Mouse (Mus musculus) hindbrain, embryonic 15.5 days (tissue): ENCODE results near the gene Foxp1. TPM values are rescaled to one million over a fixed set of nuclear protein-coding genes. Genes with fewer than 3 reads are reported as not detected.

Experiments
- ATAC-seq: fragments of 200-750 bp; cut with Nextera tagmentation; 2 replicates; pipeline ENCODE4 v1.8.0; 2017; ENCODE audit warnings: low read depth, moderate number of reproducible peaks, moderate TSS enrichment; ENCODE audit not compliant: low FRiP score
- H3K27ac ChIP-seq: fragments of 300-500 bp; sonication (generic); replicated peaks from 2 replicates; pipeline ENCODE4 v1.5.1; 2015; ENCODE audit warnings: mild to moderate bottlenecking, inconsistent platforms
- H3K27me3 ChIP-seq: fragments of 300-500 bp; sonication (generic); 2 replicates; pipeline ENCODE4 v1.6.1; 2015; ENCODE audit warnings: control low read depth, inconsistent platforms
- H3K36me3 ChIP-seq: fragments of 300-500 bp; sonication (generic); 2 replicates; pipeline ENCODE4 v1.6.1; 2015; ENCODE audit warnings: control low read depth, inconsistent platforms
- H3K4me1 ChIP-seq: fragments of 300-500 bp; sonication (generic); replicated peaks from 2 replicates; pipeline ENCODE4 v1.6.1; 2015; ENCODE audit warnings: control low read depth, inconsistent platforms
- H3K4me2 ChIP-seq: fragments of 300-500 bp; sonication (generic); 2 replicates; pipeline ENCODE4 v1.6.1; 2015; ENCODE audit warnings: moderate library complexity, mild to moderate bottlenecking, inconsistent platforms
- H3K4me3 ChIP-seq: fragments of 300-500 bp; sonication (generic); 2 replicates; pipeline ENCODE4 v1.5.1; 2015; ENCODE audit warnings: mild to moderate bottlenecking, inconsistent platforms
- H3K9ac ChIP-seq: fragments of 300-500 bp; sonication (generic); 2 replicates; pipeline ENCODE4 v1.6.1; 2015; ENCODE audit warnings: inconsistent platforms
- H3K9me3 ChIP-seq: fragments of 300-500 bp; sonication (generic); 2 replicates; pipeline ENCODE4 v1.6.1; 2016; ENCODE audit warnings: control low read depth, inconsistent platforms
- WGBS: fragments of 180-500 bp; shearing (Covaris S2); methylation state at CpG from one replicate; pipeline ENCODE4 v1.1.7; 2015; 5-methylcytosine and 5-hydroxymethylcytosine counted together
- polyA plus RNA-seq: library from polyadenylated mRNA; unstranded; fragments of >200 nt; fragmentation: Nextera tagmentation; extraction: Ambion mirVana; gene quantifications from 2 replicates; pipeline ENCODE4 v1.2.1, GENCODE M21; 2015

Gene Foxp1
- polyA plus RNA-seq, 1 experiment from 2014 or later = 74.2 TPM

- no peak overlapping the region for H3K4me2 ChIP-seq
- no peak overlapping the region for H3K27ac ChIP-seq
- no peaks in the 10 kb centered on the region for H3K36me3 ChIP-seq
- H3K4me3 ChIP-seq = no peak overlapping the region
- no peak for ATAC-seq
- H3K9me3 ChIP-seq = no peaks in the 10 kb centered on the region
- H3K9ac ChIP-seq = no peak overlapping the region
- WGBS = 96% methylated on average over 3 of the region's 3 CpGs
- H3K4me1 ChIP-seq = 0 out of 2 replicates have a peak, but pooled peaks cover 2% of the 10 kb centered on the region
- H3K27me3 ChIP-seq = no peaks in the 10 kb centered on the region
Measured at GRCm38 (mm10) chr6:98983311-98983838, 539.1 kb downstream of the Foxp1 start.

- no peaks in the 10 kb centered on the region for H3K9me3 ChIP-seq
- no peak for ATAC-seq
- WGBS = 63% methylated on average over 6 of the region's 6 CpGs
Measured at GRCm38 (mm10) chr6:98981265-98981664, 541.3 kb downstream of the Foxp1 start.

GRCm38 (mm10) chr6:98980432-98980831 is 542.1 kb downstream of the Foxp1 start:
- H3K4me3 ChIP-seq = no peak overlapping the region
- WGBS = 87% methylated on average over 7 of the region's 7 CpGs
- H3K4me1 ChIP-seq = no peaks in the 10 kb centered on the region
- no peaks in the 10 kb centered on the region for H3K36me3 ChIP-seq
- no peak overlapping the region for H3K9ac ChIP-seq
- no peaks in the 10 kb centered on the region for H3K9me3 ChIP-seq
- H3K4me2 ChIP-seq = no peak overlapping the region
- H3K27ac ChIP-seq = no peak overlapping the region
- no peak for ATAC-seq
- H3K27me3 ChIP-seq = no peaks in the 10 kb centered on the region

More at GRCm38 (mm10) chr6:98981265-98981664, 541.3 kb downstream of the Foxp1 start:
- Histone ChIP-seq H3K4me3 (no peak overlapping the region), H3K27me3 (no peaks in the 10 kb centered on the region), H3K9ac (no peak overlapping the region), H3K4me1 (0 out of 2 replicates have a peak, but pooled peaks cover 2% of the 10 kb centered on the region), H3K27ac (no peak overlapping the region), H3K36me3 (no peaks in the 10 kb centered on the region), H3K4me2 (no peak overlapping the region)

GRCm38 (mm10) chr6:98980001-98980400 is 542.5 kb downstream of the Foxp1 start:
- no peak for ATAC-seq
- no peaks in the 10 kb centered on the region for H3K9me3 ChIP-seq
- no peak overlapping the region for H3K9ac ChIP-seq
- H3K4me1 ChIP-seq = no peaks in the 10 kb centered on the region
- H3K4me3 ChIP-seq = no peak overlapping the region
- no peaks in the 10 kb centered on the region for H3K36me3 ChIP-seq
- no peak overlapping the region for H3K4me2 ChIP-seq
- no peaks in the 10 kb centered on the region for H3K27me3 ChIP-seq
- 98% methylated on average over 7 of the region's 7 CpGs for WGBS
- no peak overlapping the region for H3K27ac ChIP-seq

- H3K4me3 ChIP-seq = no peak overlapping the region
- H3K9me3 ChIP-seq = no peaks in the 10 kb centered on the region
- no peaks in the 10 kb centered on the region for H3K27me3 ChIP-seq
- H3K4me1 ChIP-seq = no peaks in the 10 kb centered on the region
- no peak for ATAC-seq
- no peaks in the 10 kb centered on the region for H3K36me3 ChIP-seq
- WGBS = 92% methylated on average over 4 of the region's 4 CpGs
- no peak overlapping the region for H3K27ac ChIP-seq
- H3K9ac ChIP-seq = no peak overlapping the region
- no peak overlapping the region for H3K4me2 ChIP-seq
Measured at GRCm38 (mm10) chr6:98977806-98978205, 544.7 kb downstream of the Foxp1 start.

GRCm38 (mm10) chr6:98975918-98976317 is 546.6 kb downstream of the Foxp1 start:
- ATAC-seq = no peak
- no peaks in the 10 kb centered on the region for H3K4me1 ChIP-seq
- H3K9me3 ChIP-seq = no peaks in the 10 kb centered on the region
- no peaks in the 10 kb centered on the region for H3K27me3 ChIP-seq
- H3K36me3 ChIP-seq = no peaks in the 10 kb centered on the region
- H3K27ac ChIP-seq = no peak overlapping the region
- no peak overlapping the region for H3K4me2 ChIP-seq
- no peak overlapping the region for H3K4me3 ChIP-seq
- 91% methylated on average over 6 of the region's 6 CpGs for WGBS
- H3K9ac ChIP-seq = no peak overlapping the region

- Histone ChIP-seq H3K36me3 (no peaks in the 10 kb centered on the region), H3K27me3 (no peaks in the 10 kb centered on the region), H3K9ac (no peak overlapping the region), H3K4me2 (no peak overlapping the region), H3K4me3 (no peak overlapping the region), H3K27ac (no peak overlapping the region), H3K9me3 (no peaks in the 10 kb centered on the region), H3K4me1 (peaks cover 9% of the 10 kb centered on the region)
- WGBS = 81% methylated on average over 5 of the region's 5 CpGs
- ATAC-seq = no peak
Measured at GRCm38 (mm10) chr6:98973433-98973832, 549.1 kb downstream of the Foxp1 start.

GRCm38 (mm10) chr6:98972404-98972803 is 550.1 kb downstream of the Foxp1 start:
- Histone ChIP-seq H3K4me1 (peaks cover 9% of the 10 kb centered on the region), H3K9me3 (no peaks in the 10 kb centered on the region), H3K27me3 (no peaks in the 10 kb centered on the region), H3K9ac (no peak overlapping the region), H3K36me3 (no peaks in the 10 kb centered on the region), H3K27ac (no peak overlapping the region), H3K4me2 (no peak overlapping the region), H3K4me3 (no peak overlapping the region)
- no peak for ATAC-seq
- WGBS = 73% methylated on average over 7 of the region's 7 CpGs

GRCm38 (mm10) chr6:98959333-98959732 is 563.2 kb downstream of the Foxp1 start:
- WGBS = 83% methylated on average over 6 of the region's 6 CpGs
- no peak for ATAC-seq
- Histone ChIP-seq H3K9me3 (no peaks in the 10 kb centered on the region), H3K27me3 (0 out of 2 replicates have a peak, but pooled peaks cover 3% of the 10 kb centered on the region), H3K4me1 (0 out of 2 replicates have a peak, but pooled peaks cover 3% of the 10 kb centered on the region), H3K4me2 (no peak overlapping the region), H3K36me3 (no peaks in the 10 kb centered on the region), H3K27ac (no peak overlapping the region), H3K9ac (no peak overlapping the region), H3K4me3 (no peak overlapping the region)

- Histone ChIP-seq H3K27ac (no peak overlapping the region), H3K4me1 (peaks cover 3% of the 10 kb centered on the region; the same call in 1 of the 2 replicates), H3K4me3 (no peak overlapping the region), H3K9ac (no peak overlapping the region), H3K4me2 (no peak overlapping the region), H3K36me3 (no peaks in the 10 kb centered on the region), H3K27me3 (0 out of 2 replicates have a peak, but pooled peaks cover 3% of the 10 kb centered on the region), H3K9me3 (no peaks in the 10 kb centered on the region)
- WGBS = 86% methylated on average over 9 of the region's 9 CpGs
- no peak for ATAC-seq
Measured at GRCm38 (mm10) chr6:98956522-98957169, 565.9 kb downstream of the Foxp1 start.

- WGBS = 68% methylated on average over 6 of the region's 6 CpGs
- ATAC-seq = no peak
- H3K4me1 ChIP-seq = peaks cover 3% of the 10 kb centered on the region; the same call in 1 of the 2 replicates
- H3K27ac ChIP-seq = no peak overlapping the region
- no peak overlapping the region for H3K9ac ChIP-seq
- no peak overlapping the region for H3K4me2 ChIP-seq
- H3K4me3 ChIP-seq = no peak overlapping the region
- H3K27me3 ChIP-seq = 0 out of 2 replicates have a peak, but pooled peaks cover 3% of the 10 kb centered on the region
- no peaks in the 10 kb centered on the region for H3K36me3 ChIP-seq
- no peaks in the 10 kb centered on the region for H3K9me3 ChIP-seq
Measured at GRCm38 (mm10) chr6:98955706-98956105, 566.8 kb downstream of the Foxp1 start.

- H3K27me3 ChIP-seq = 0 out of 2 replicates have a peak, but pooled peaks cover 3% of the 10 kb centered on the region
- no peak overlapping the region for H3K4me3 ChIP-seq
- no peaks in the 10 kb centered on the region for H3K9me3 ChIP-seq
- no peak overlapping the region for H3K4me2 ChIP-seq
- no peak overlapping the region for H3K9ac ChIP-seq
- 97% methylated on average over 5 of the region's 5 CpGs for WGBS
- H3K27ac ChIP-seq = no peak overlapping the region
- no peak for ATAC-seq
- H3K4me1 ChIP-seq = peaks cover 9% of the 10 kb centered on the region; the same call in 1 of the 2 replicates
- H3K36me3 ChIP-seq = no peaks in the 10 kb centered on the region
Measured at GRCm38 (mm10) chr6:98954439-98954838, 568.1 kb downstream of the Foxp1 start.
